Mouse (Mus musculus) mouse trophoblast stem cell (cell line): ENCODE measurements around the gene Nmt1.

Experiments
- in situ Hi-C, 2 experiments: fragments of 300-500 bp; cut with MseI, MboI; formaldehyde crosslinking; loops; 2 replicates in 1 of 2; 3 replicates in 1 of 2; pipeline ENCODE4 v1.15.1; 2025

The Nmt1 gene

GRCm38 (mm10) chr11:103076581-103076980 lies 48.6 kb downstream of the Nmt1 start:
- in situ Hi-C loops = no loop called here

GRCm38 (mm10) chr11:103078131-103078530 lies 50.1 kb downstream of the Nmt1 start:
- in situ Hi-C loops = no loop called here

- in situ Hi-C loops = no loop called here
Observed at GRCm38 (mm10) chr11:103080323-103081091, 52.5 kb downstream of the Nmt1 start.

GRCm38 (mm10) chr11:103081631-103082030 lies 53.6 kb downstream of the Nmt1 start:
- in situ Hi-C loops = no loop called here

GRCm38 (mm10) chr11:103093306-103093705 lies 65.3 kb downstream of the Nmt1 start:
- in situ Hi-C loops = no loop called here

GRCm38 (mm10) chr11:103093862-103094833 lies 66.2 kb downstream of the Nmt1 start:
- in situ Hi-C loops = no loop called here

- in situ Hi-C loops = no loop called here
Observed at GRCm38 (mm10) chr11:103095107-103095670, 67.2 kb downstream of the Nmt1 start.

GRCm38 (mm10) chr11:103095801-103096200 lies 67.8 kb downstream of the Nmt1 start:
- in situ Hi-C loops = no loop called here

- in situ Hi-C loops = no loop called here
Observed at GRCm38 (mm10) chr11:103096979-103097894, 69.2 kb downstream of the Nmt1 start.

- in situ Hi-C loops = no loop called here
Observed at GRCm38 (mm10) chr11:103098531-103099190, 70.7 kb downstream of the Nmt1 start.

GRCm38 (mm10) chr11:103099352-103099940 lies 71.5 kb downstream of the Nmt1 start:
- in situ Hi-C loops = no loop called here

- in situ Hi-C loops = loop anchor here (5.0 kb wide), 1 partner anchor 57 kb away; no protein-coding TSS in a partner anchor
Observed at GRCm38 (mm10) chr11:103100361-103100760, 72.4 kb downstream of the Nmt1 start.

- in situ Hi-C loops = loop anchor here (5.0 kb wide), 1 partner anchor 56 kb away; no protein-coding TSS in a partner anchor
Observed at GRCm38 (mm10) chr11:103101481-103101865, 73.5 kb downstream of the Nmt1 start, which contains the start of the genes Plcd3 and Acbd4. Gene Plcd3 (minus strand): TSS chr11:103101658. Gene Acbd4 (plus strand): TSS chr11:103101682.

GRCm38 (mm10) chr11:103101866-103102501 lies 74.0 kb downstream of the Nmt1 start:
- in situ Hi-C loops = loop anchor here (5.0 kb wide), 1 partner anchor 55 kb away; no protein-coding TSS in a partner anchor

- in situ Hi-C loops = loop anchor here (5.0 kb wide), 1 partner anchor 54 kb away; no protein-coding TSS in a partner anchor
Observed at GRCm38 (mm10) chr11:103102725-103103349, 74.8 kb downstream of the Nmt1 start.

- in situ Hi-C loops = loop anchor here (5.0 kb wide), 1 partner anchor 54 kb away; no protein-coding TSS in a partner anchor
Observed at GRCm38 (mm10) chr11:103103621-103104020, 75.6 kb downstream of the Nmt1 start.

GRCm38 (mm10) chr11:103104469-103104868 lies 76.5 kb downstream of the Nmt1 start:
- in situ Hi-C loops = loop anchor here (5.0 kb wide), 1 partner anchor 53 kb away; no protein-coding TSS in a partner anchor

GRCm38 (mm10) chr11:103105180-103105725 lies 77.3 kb downstream of the Nmt1 start:
- in situ Hi-C loops = no loop called here
